8 mouse cellular contexts compared by ENCODE assay signal in the genomic region with DNA sequence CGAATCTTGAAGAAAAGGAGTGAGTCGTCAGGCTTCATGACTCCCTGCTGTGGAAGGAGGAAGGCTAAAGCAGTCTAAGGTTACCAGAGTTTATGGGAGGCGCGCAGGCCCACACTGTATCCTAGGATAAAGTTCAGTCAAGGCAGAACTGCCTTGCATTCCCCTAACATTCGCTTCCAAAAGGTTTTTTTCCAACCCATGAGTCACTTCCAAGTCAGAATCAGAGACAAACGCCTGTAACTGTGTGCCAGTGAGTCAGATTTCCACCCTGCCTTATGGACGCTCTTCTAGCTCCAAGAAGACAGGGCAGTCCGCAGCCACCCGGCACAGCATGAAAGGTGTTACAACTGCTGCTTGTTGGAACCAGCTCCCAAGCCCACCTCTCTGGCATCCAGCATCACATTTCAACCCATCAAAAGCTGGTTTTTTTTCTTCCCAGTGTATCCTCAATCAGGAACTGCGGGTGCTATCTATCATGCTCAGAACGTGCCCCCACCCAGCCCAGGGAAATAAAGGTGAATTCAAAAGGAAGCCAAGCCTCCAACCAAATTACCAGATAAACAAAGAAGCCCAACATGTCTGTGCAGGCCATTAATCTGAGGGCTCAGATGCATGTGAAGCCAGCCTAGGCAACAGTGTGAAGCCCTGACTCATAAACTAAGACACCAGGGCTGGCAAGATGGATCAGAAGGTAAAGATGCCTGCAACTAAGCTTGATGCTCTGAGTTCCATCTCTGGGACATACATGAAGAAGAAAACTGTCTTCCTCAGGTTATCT.
DNase-seq lines count a peak whose midpoint lies in the region; ATAC-seq lines count a peak whose summit lies in the region.

No protein-coding gene starts in this region.

- H3K4me2 ChIP-seq in hindbrain, embryonic 12.5 days (replicated peaks): no peak overlapping the region
- no peak overlapping the region for H3K4me2 ChIP-seq in embryonic facial prominence, embryonic 14.5 days (ENCODE audit: low read depth, low read length)

- no peaks in the 10 kb centered on the region for H3K9me3 ChIP-seq in hindbrain, embryonic 10.5 days
- no peaks in the 10 kb centered on the region for H3K9me3 ChIP-seq in hindbrain, embryonic 12.5 days (replicated peaks)
- no peaks in the 10 kb centered on the region for H3K9me3 ChIP-seq in embryonic facial prominence, embryonic 14.5 days (ENCODE audit: control insufficient read depth, low read length)
- no peaks in the 10 kb centered on the region for H3K9me3 ChIP-seq in midbrain, embryonic 10.5 days (replicated peaks)

- no peak overlapping the region for H3K9ac ChIP-seq in hindbrain, embryonic 12.5 days
- no peak overlapping the region for H3K9ac ChIP-seq in embryonic facial prominence, embryonic 14.5 days (ENCODE audit: low read depth, low read length)

- no peak overlapping the region for H3K4me3 ChIP-seq in hindbrain, embryonic 10.5 days
- no peak overlapping the region for H3K4me3 ChIP-seq in hindbrain, embryonic 12.5 days
- H3K4me3 ChIP-seq in embryonic facial prominence, embryonic 14.5 days (ENCODE audit: low read depth, low read length): no peak overlapping the region
- H3K4me3 ChIP-seq in midbrain, embryonic 10.5 days: no peak overlapping the region

- H3K4me1 ChIP-seq in hindbrain, embryonic 10.5 days (replicated peaks): peaks cover 49% of the 10 kb centered on the region
- peaks cover 38% of the 10 kb centered on the region for H3K4me1 ChIP-seq in hindbrain, embryonic 12.5 days
- H3K4me1 ChIP-seq in embryonic facial prominence, embryonic 14.5 days (ENCODE audit: control insufficient read depth, insufficient read depth, low read length): peaks cover 37% of the 10 kb centered on the region
- peaks cover 49% of the 10 kb centered on the region for H3K4me1 ChIP-seq in midbrain, embryonic 10.5 days

- H3K27me3 ChIP-seq in hindbrain, embryonic 10.5 days (ENCODE audit: insufficient read depth, poor library complexity, severe bottlenecking): no peaks in the 10 kb centered on the region
- H3K27me3 ChIP-seq in hindbrain, embryonic 12.5 days: no peaks in the 10 kb centered on the region
- H3K27me3 ChIP-seq in embryonic facial prominence, embryonic 14.5 days (replicated peaks; ENCODE audit: control insufficient read depth, insufficient read depth, low read length): no peaks in the 10 kb centered on the region
- H3K27me3 ChIP-seq in midbrain, embryonic 10.5 days (ENCODE audit: low read depth, poor library complexity, severe bottlenecking): no peaks in the 10 kb centered on the region

- no peak for DNase-seq in hindbrain, embryonic 10.5 days (ENCODE audit: low spot score)
- peak; percentile 74 for DNase-seq in adrenal gland, adult 2 months
- DNase-seq in embryonic facial prominence, embryonic 14.5 days (ENCODE audit: low spot score): peak; percentile 71
- DNase-seq in kidney, postnatal 25 days: peak; percentile 45 to 73
- DNase-seq in right cerebral cortex, postnatal 36 days (ENCODE audit: low spot score in 2 of 2): peak; percentile 45 to 47
- no peak for DNase-seq in ovary, postnatal 36 days (ENCODE audit: low spot score)
- DNase-seq in midbrain, embryonic 10.5 days (ENCODE audit: low spot score): no peak

- WGBS in hindbrain, embryonic 10.5 days: 59% methylated on average over 11 of the region's 11 CpGs
- WGBS in hindbrain, embryonic 12.5 days: 53% methylated on average over 11 of the region's 11 CpGs
- WGBS in embryonic facial prominence, embryonic 14.5 days: 36% methylated on average over 11 of the region's 11 CpGs
- WGBS in midbrain, embryonic 10.5 days: 63% methylated on average over 11 of the region's 11 CpGs

- no peaks in the 10 kb centered on the region for H3K36me3 ChIP-seq in hindbrain, embryonic 10.5 days
- no peaks in the 10 kb centered on the region for H3K36me3 ChIP-seq in hindbrain, embryonic 12.5 days
- no peaks in the 10 kb centered on the region for H3K36me3 ChIP-seq in embryonic facial prominence, embryonic 14.5 days (ENCODE audit: control insufficient read depth, insufficient read depth, low read length)
- no peaks in the 10 kb centered on the region for H3K36me3 ChIP-seq in midbrain, embryonic 10.5 days

- no peak for ATAC-seq in hindbrain, embryonic 12.5 days (ENCODE audit: low FRiP score)
- ATAC-seq in embryonic facial prominence, embryonic 14.5 days (ENCODE audit: low read depth): no peak

- H3K27ac ChIP-seq in hindbrain, embryonic 10.5 days: peak overlapping the region; percentile 86
- H3K27ac ChIP-seq in hindbrain, embryonic 12.5 days: no peak overlapping the region
- peak overlapping the region; percentile 0; the same call in 1 of the 2 replicates for H3K27ac ChIP-seq in embryonic facial prominence, embryonic 14.5 days (replicated peaks; ENCODE audit: low read depth, low read length)
- H3K27ac ChIP-seq in midbrain, embryonic 10.5 days (replicated peaks): no peak overlapping the region

Comparison
In these comparisons a context has a peak if more than half of its experiments do, and no peak if none do; other contexts are left out.
1. H3K27ac ChIP-seq: peak in hindbrain, embryonic 10.5 days (single experiment) and embryonic facial prominence, embryonic 14.5 days (single experiment); none in hindbrain, embryonic 12.5 days (single experiment) and midbrain, embryonic 10.5 days (single experiment).
2. DNase-seq: peak in adrenal gland, adult 2 months (single experiment), embryonic facial prominence, embryonic 14.5 days (single experiment), kidney, postnatal 25 days (2 of 2) and right cerebral cortex, postnatal 36 days (2 of 2); none in hindbrain, embryonic 10.5 days (single experiment), ovary, postnatal 36 days (single experiment) and midbrain, embryonic 10.5 days (single experiment).